Mouse (Mus musculus): ENCODE data around the gene Tulp2. TPM values are rescaled to one million over a fixed set of nuclear protein-coding genes. Genes with fewer than 3 reads are reported as not detected.
"Not testable (repeated sequence)": the region's sequence is repeated elsewhere in the genome, so short reads cannot be mapped to it uniquely, and the experiment has no call there.

The Tulp2 gene
- total RNA-seq, 2 experiments from 2014 or later = 0.17 to 0.36 TPM

- DNase-seq (ENCODE audit: low spot score in 2 of 2) = no peak
Observed at GRCm38 (mm10) chr7:45486761-45487415, 5.2 kb downstream of the Tulp2 start, which contains the start of gene Gm45808. Gm45808 (minus strand) TSS chr7:45486811.

GRCm38 (mm10) chr7:45487861-45488292 lies 6.2 kb downstream of the Tulp2 start:
- DNase-seq (ENCODE audit: low spot score in 2 of 2) = no peak

GRCm38 (mm10) chr7:45488293-45489204 lies 6.9 kb downstream of the Tulp2 start, which contains the start of gene Dhdh:
Dhdh (minus strand) TSS chr7:45488805.
- peak in 1 of 2 experiments; percentile 58 for DNase-seq (ENCODE audit: low spot score in 2 of 2)

- no peak for DNase-seq (ENCODE audit: low spot score in 2 of 2)
Observed at GRCm38 (mm10) chr7:45489578-45489977, 7.9 kb downstream of the Tulp2 start.

GRCm38 (mm10) chr7:45490822-45491221 lies 9.1 kb downstream of the Tulp2 start:
- DNase-seq (ENCODE audit: low spot score in 2 of 2) = no peak

GRCm38 (mm10) chr7:45491264-45491663 lies 9.6 kb downstream of the Tulp2 start:
- no peak for DNase-seq (ENCODE audit: low spot score in 2 of 2)

- no peak for DNase-seq (ENCODE audit: low spot score in 2 of 2)
Observed at GRCm38 (mm10) chr7:45492225-45492844, 10.7 kb downstream of the Tulp2 start.

- no peak for DNase-seq (ENCODE audit: low spot score in 2 of 2)
Observed at GRCm38 (mm10) chr7:45492951-45493350, 11.3 kb downstream of the Tulp2 start.

GRCm38 (mm10) chr7:45494548-45494947 lies 12.9 kb downstream of the Tulp2 start:
- DNase-seq (ENCODE audit: low spot score in 2 of 2) = no peak

GRCm38 (mm10) chr7:45498427-45498826 lies 16.8 kb downstream of the Tulp2 start:
- no peak for DNase-seq (ENCODE audit: low spot score in 2 of 2)

- no peak for DNase-seq (ENCODE audit: low spot score in 2 of 2)
Observed at GRCm38 (mm10) chr7:45507583-45507982, 25.9 kb downstream of the Tulp2 start.

GRCm38 (mm10) chr7:45508561-45508960 lies 26.9 kb downstream of the Tulp2 start:
- no peak for DNase-seq (ENCODE audit: low spot score in 2 of 2)

GRCm38 (mm10) chr7:45509181-45509882 lies 27.7 kb downstream of the Tulp2 start:
- no peak for DNase-seq (ENCODE audit: low spot score in 2 of 2)

GRCm38 (mm10) chr7:45509912-45510787 lies 28.5 kb downstream of the Tulp2 start, which contains the start of gene Nucb1:
Nucb1 (minus strand) TSS chr7:45510406.
- peak; percentile 76 to 93 for DNase-seq (ENCODE audit: low spot score in 2 of 2)

- DNase-seq (ENCODE audit: low spot score in 2 of 2) = no peak
Observed at GRCm38 (mm10) chr7:45514411-45514810, 32.7 kb downstream of the Tulp2 start.

GRCm38 (mm10) chr7:45515436-45515835 lies 33.8 kb downstream of the Tulp2 start:
- no peak for DNase-seq (ENCODE audit: low spot score in 2 of 2)

GRCm38 (mm10) chr7:45516846-45517245 lies 35.2 kb downstream of the Tulp2 start:
- not testable (repeated sequence) for DNase-seq (ENCODE audit: low spot score in 2 of 2)

- DNase-seq (ENCODE audit: low spot score in 2 of 2) = no peak
Observed at GRCm38 (mm10) chr7:45518618-45519017, 36.9 kb downstream of the Tulp2 start.

- DNase-seq (ENCODE audit: low spot score in 2 of 2) = no peak
Observed at GRCm38 (mm10) chr7:45519345-45520120, 37.9 kb downstream of the Tulp2 start.
